Mouse (Mus musculus) E14TG2a.4 (cell line): ENCODE measurements around the gene Gm42372.
A peak's percentile ranks its signal among the peaks of the same experiment; 100 is the strongest.

Experiments
- H3K27me3 ChIP-seq: 2 replicates; pipeline ENCODE4 v1.6.1; 2014; ENCODE audit warnings: low read length, control low read depth; ENCODE audit not compliant: insufficient read depth
- H3K36me3 ChIP-seq: 2 replicates; pipeline ENCODE4 v1.6.1; 2014; ENCODE audit warnings: low read length, control low read depth; ENCODE audit not compliant: insufficient read depth
- H3K4me1 ChIP-seq: replicated peaks from 2 replicates; pipeline ENCODE4 v1.6.1; 2014; ENCODE audit warnings: low read depth, low read length, control low read depth
- H3K4me3 ChIP-seq: replicated peaks from 2 replicates; pipeline ENCODE4 v1.5.1; 2014; ENCODE audit warnings: mild to moderate bottlenecking, low read length
- H3K9me3 ChIP-seq: 2 replicates; pipeline ENCODE4 v1.6.1; 2014; ENCODE audit warnings: low read length, control low read depth
- CTCF ChIP-seq: conservative IDR thresholded peaks from 2 replicates; pipeline ENCODE4 v1.5.1; 2014; ENCODE audit warnings: low read length
- NANOG ChIP-seq: IDR thresholded peaks from 2 replicates; pipeline ENCODE4 v1.6.1; 2014; ENCODE audit warnings: borderline replicate concordance, low read length, mixed read lengths
- POU5F1 ChIP-seq: IDR thresholded peaks from 2 replicates; pipeline ENCODE4 v1.6.1; 2014; ENCODE audit warnings: low read length, borderline replicate concordance

Gm42372 gene

GRCm38 (mm10) chr7:17022176-17022575 lies 39.3 kb downstream of the Gm42372 start:
- no peak overlapping the region for H3K4me3 ChIP-seq
- H3K36me3 ChIP-seq: peaks cover 90% of the 10 kb centered on the region
- no peak for TF ChIP-seq NANOG
- TF ChIP-seq POU5F1: no peak
- TF ChIP-seq CTCF: no peak
- H3K27me3 ChIP-seq: no peaks in the 10 kb centered on the region
- peaks cover 81% of the 10 kb centered on the region for H3K4me1 ChIP-seq
- peaks cover 3% of the 10 kb centered on the region; the same call in 1 of the 2 replicates for H3K9me3 ChIP-seq

- H3K27me3 ChIP-seq: no peaks in the 10 kb centered on the region
- H3K36me3 ChIP-seq: peaks cover 79% of the 10 kb centered on the region
- no peak overlapping the region for H3K4me3 ChIP-seq
- peaks cover 81% of the 10 kb centered on the region for H3K4me1 ChIP-seq
- TF ChIP-seq NANOG: no peak
- no peak for TF ChIP-seq POU5F1
- no peak for TF ChIP-seq CTCF
- peaks cover 3% of the 10 kb centered on the region; the same call in 1 of the 2 replicates for H3K9me3 ChIP-seq
These were observed 40.8 kb downstream of the Gm42372 start for GRCm38 (mm10) chr7:17023701-17024100.

GRCm38 (mm10) chr7:17024141-17024540 lies 41.3 kb downstream of the Gm42372 start:
- Histone ChIP-seq H3K4me3 (no peak overlapping the region), H3K4me1 (peaks cover 81% of the 10 kb centered on the region), H3K9me3 (peaks cover 3% of the 10 kb centered on the region; the same call in 1 of the 2 replicates), H3K27me3 (no peaks in the 10 kb centered on the region), H3K36me3 (peaks cover 74% of the 10 kb centered on the region)
- TF ChIP-seq POU5F1: no peak
- no peak for TF ChIP-seq NANOG
- TF ChIP-seq CTCF: no peak

GRCm38 (mm10) chr7:17024814-17025504 lies 42.1 kb downstream of the Gm42372 start:
- Histone ChIP-seq H3K36me3 (peaks cover 66% of the 10 kb centered on the region), H3K9me3 (peaks cover 3% of the 10 kb centered on the region; the same call in 1 of the 2 replicates), H3K4me1 (peaks cover 75% of the 10 kb centered on the region), H3K4me3 (peak overlapping the region; percentile 100; the same call in 1 of the 2 replicates), H3K27me3 (no peaks in the 10 kb centered on the region)
- no peak for TF ChIP-seq CTCF
- TF ChIP-seq NANOG: no peak
- TF ChIP-seq POU5F1: no peak

- Histone ChIP-seq H3K4me1 (peaks cover 70% of the 10 kb centered on the region), H3K36me3 (peaks cover 61% of the 10 kb centered on the region), H3K9me3 (peaks cover 3% of the 10 kb centered on the region; the same call in 1 of the 2 replicates), H3K27me3 (no peaks in the 10 kb centered on the region), H3K4me3 (peak overlapping the region; percentile 100)
- TF ChIP-seq POU5F1 (no peak), NANOG (no peak)
These were observed 42.6 kb downstream of the Gm42372 start for GRCm38 (mm10) chr7:17025505-17025894.

DNA sequence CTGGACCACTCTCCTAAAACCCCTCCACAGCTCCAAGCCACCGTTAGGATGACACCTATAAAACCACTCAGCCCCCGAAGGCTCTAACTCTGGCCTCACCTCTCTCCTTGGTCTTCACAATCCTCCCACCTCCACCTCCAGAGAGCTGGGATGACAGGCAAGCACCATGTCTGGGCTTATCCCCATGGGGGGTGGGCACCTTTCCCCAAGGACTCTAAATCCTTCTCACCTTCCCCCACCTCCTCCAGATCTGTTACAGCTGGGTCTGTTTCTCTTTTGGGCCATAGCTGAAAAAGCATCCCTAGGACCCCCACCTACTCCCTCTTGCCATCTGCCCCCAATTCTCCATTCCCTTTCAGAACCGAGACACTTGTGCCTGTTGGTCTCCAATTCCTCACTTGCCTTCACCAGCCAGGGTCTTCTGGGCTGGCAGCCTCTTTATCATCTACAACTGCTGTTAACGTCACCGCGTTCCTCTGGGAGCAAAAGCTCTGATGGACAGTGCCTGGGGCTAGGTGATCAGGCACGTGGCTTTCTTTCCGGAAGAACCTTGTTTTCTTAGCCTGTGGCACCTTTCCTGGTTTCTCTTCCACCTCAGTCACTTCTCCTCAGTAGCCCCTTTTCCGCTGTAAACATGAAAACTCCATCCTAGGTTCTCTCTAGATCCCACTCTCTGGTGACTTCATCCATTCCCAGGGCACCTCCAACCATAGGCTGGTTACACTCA lies 43.2 kb downstream of the Gm42372 start:
- Histone ChIP-seq H3K4me3 (peak overlapping the region; percentile 100), H3K9me3 (peaks cover 3% of the 10 kb centered on the region; the same call in 1 of the 2 replicates), H3K4me1 (peaks cover 65% of the 10 kb centered on the region), H3K27me3 (no peaks in the 10 kb centered on the region), H3K36me3 (peaks cover 55% of the 10 kb centered on the region)
- TF ChIP-seq NANOG (no peak), POU5F1 (no peak), CTCF (no peak)

DNA sequence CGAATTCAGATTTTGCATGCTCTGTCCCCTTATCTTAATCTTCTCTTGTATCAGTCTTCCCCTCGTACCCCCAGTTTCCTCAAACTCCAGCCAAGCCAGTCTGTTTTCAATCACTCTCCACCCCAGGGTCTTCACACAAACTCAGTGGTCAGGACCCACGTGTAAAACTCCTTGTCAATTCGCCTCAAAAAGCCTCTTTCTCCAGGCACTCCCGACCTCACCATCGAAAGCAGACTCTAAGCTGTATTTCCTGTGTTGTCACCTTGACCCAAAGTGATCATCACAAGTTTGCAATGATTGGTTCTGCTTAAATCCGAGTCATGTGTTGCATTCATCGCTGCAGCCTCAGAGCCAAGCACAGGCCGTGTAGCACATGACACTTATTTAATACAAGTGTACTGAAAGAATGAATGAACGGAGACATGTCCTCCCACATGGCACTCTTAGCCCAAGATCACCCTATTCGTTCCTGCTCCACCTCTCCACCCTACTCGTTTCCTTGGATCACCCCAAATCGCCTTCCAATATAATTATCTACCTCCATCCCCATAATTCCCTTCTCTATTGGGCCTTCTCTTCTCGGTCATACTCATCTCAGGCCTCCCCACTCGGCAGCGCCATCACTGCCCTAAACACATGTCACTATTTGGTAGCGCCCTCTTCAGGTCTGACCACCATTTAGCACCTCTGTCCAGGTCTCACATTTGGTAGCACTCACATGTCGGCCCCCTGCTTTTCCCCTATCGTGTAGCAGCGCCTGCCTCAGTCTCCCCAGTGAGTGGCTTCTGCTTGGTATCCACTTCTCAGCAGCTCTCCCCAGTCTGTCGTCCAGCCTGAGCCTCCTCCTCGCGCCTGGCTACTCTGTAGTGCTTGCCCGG lies 44.1 kb downstream of the Gm42372 start:
- H3K4me1 ChIP-seq: peaks cover 61% of the 10 kb centered on the region

More for the DNA sequence above, 44.1 kb downstream of the Gm42372 start:
- H3K27me3 ChIP-seq: no peaks in the 10 kb centered on the region
- peaks cover 46% of the 10 kb centered on the region for H3K36me3 ChIP-seq
- H3K4me3 ChIP-seq: peak overlapping the region; percentile 100
- peaks cover 3% of the 10 kb centered on the region; the same call in 1 of the 2 replicates for H3K9me3 ChIP-seq
- TF ChIP-seq NANOG (no peak), POU5F1 (no peak), CTCF (peak; percentile 54)
